Mouse (Mus musculus) midbrain, embryonic 13.5 days (tissue): ENCODE data around the gene Aftph. TPM values are rescaled to one million over a fixed set of nuclear protein-coding genes. Genes with fewer than 3 reads are reported as not detected.

Experiments
- ATAC-seq: fragments of 200-750 bp; cut with Nextera tagmentation; 2 replicates; pipeline ENCODE4 v1.8.0; 2017; ENCODE audit warnings: mild to moderate bottlenecking, moderate TSS enrichment, moderate library complexity
- H3K27ac ChIP-seq: fragments of 300-500 bp; sonication (generic); 2 replicates; pipeline ENCODE4 v1.5.1; 2015; ENCODE audit warnings: inconsistent platforms, mild to moderate bottlenecking, moderate library complexity
- H3K27me3 ChIP-seq: fragments of 300-500 bp; sonication (generic); 2 replicates; pipeline ENCODE4 v1.6.1; 2015; ENCODE audit warnings: mild to moderate bottlenecking, inconsistent platforms
- H3K36me3 ChIP-seq: fragments of 300-500 bp; sonication (generic); 2 replicates; pipeline ENCODE4 v1.6.1; 2015; ENCODE audit warnings: mild to moderate bottlenecking, inconsistent platforms
- H3K4me1 ChIP-seq: fragments of 300-500 bp; sonication (generic); replicated peaks from 2 replicates; pipeline ENCODE4 v1.6.1; 2015; ENCODE audit warnings: inconsistent platforms
- H3K4me2 ChIP-seq: fragments of 300-500 bp; sonication (generic); replicated peaks from 2 replicates; pipeline ENCODE4 v1.6.1; 2015; ENCODE audit warnings: moderate library complexity, mild to moderate bottlenecking, inconsistent platforms
- H3K4me3 ChIP-seq: fragments of 300-500 bp; sonication (generic); replicated peaks from 2 replicates; pipeline ENCODE4 v1.5.1; 2015; ENCODE audit warnings: mild to moderate bottlenecking, inconsistent platforms
- H3K9ac ChIP-seq: fragments of 300-500 bp; sonication (generic); replicated peaks from 2 replicates; pipeline ENCODE4 v1.6.1; 2015; ENCODE audit warnings: mild to moderate bottlenecking, inconsistent platforms
- H3K9me3 ChIP-seq: fragments of 300-500 bp; sonication (generic); 2 replicates; pipeline ENCODE4 v1.6.1; 2016; ENCODE audit warnings: mild to moderate bottlenecking, inconsistent platforms
- WGBS: fragments of 180-500 bp; shearing (Covaris S2); methylation state at CpG from one replicate; pipeline ENCODE4 v1.1.7; 2015; 5-methylcytosine and 5-hydroxymethylcytosine counted together
- polyA plus RNA-seq: library from polyadenylated mRNA; unstranded; fragments of >200 nt; fragmentation: Nextera tagmentation; extraction: Ambion mirVana; gene quantifications from 2 replicates; pipeline ENCODE4 v1.2.1, GENCODE M21; 2015

Aftph gene
- polyA plus RNA-seq, 1 experiment from 2014 or later = 38.6 TPM

GRCm38 (mm10) chr11:20712068-20712671 lies 29.2 kb downstream of the Aftph start:
- no peak overlapping the region for H3K9ac ChIP-seq
- H3K27me3 ChIP-seq = no peaks in the 10 kb centered on the region
- no peak overlapping the region for H3K27ac ChIP-seq
- no peak overlapping the region for H3K4me2 ChIP-seq
- H3K4me3 ChIP-seq = no peak overlapping the region
- WGBS = 80% methylated on average over 9 of the region's 9 CpGs
- H3K9me3 ChIP-seq = no peaks in the 10 kb centered on the region
- H3K36me3 ChIP-seq = peaks cover 8% of the 10 kb centered on the region; the same call in 1 of the 2 replicates
- no peak for ATAC-seq
- no peaks in the 10 kb centered on the region for H3K4me1 ChIP-seq

DNA sequence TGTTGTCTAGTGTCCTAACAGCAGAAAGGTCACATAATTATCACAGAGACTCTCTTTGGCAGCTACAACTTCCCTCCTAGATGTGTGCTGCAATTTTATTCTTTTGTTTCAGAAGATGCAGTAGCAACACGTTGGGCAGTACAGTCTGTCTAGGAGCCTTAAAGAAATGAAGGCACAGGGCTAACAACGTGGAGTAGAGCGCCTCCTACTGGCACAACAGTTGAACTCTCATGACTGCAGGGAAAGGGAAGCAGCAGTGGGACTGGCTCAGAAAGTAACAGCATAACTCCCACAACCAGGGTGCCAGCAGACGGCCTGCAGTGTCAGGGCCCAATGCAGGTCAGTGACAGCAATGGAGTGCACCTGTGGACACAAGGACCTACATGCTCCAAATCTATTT lies 50.4 kb downstream of the Aftph start:
- Histone ChIP-seq H3K4me2 (no peak overlapping the region), H3K27ac (no peak overlapping the region), H3K4me3 (no peak overlapping the region), H3K4me1 (no peaks in the 10 kb centered on the region), H3K36me3 (peaks cover 17% of the 10 kb centered on the region), H3K27me3 (no peaks in the 10 kb centered on the region), H3K9me3 (no peaks in the 10 kb centered on the region), H3K9ac (no peak overlapping the region)
- ATAC-seq = peak; percentile 91
- WGBS = 3% methylated on average over 4 of the region's 4 CpGs

- no peak overlapping the region for H3K4me2 ChIP-seq
- H3K9ac ChIP-seq = no peak overlapping the region
- H3K27me3 ChIP-seq = no peaks in the 10 kb centered on the region
- no peaks in the 10 kb centered on the region for H3K9me3 ChIP-seq
- no peak for ATAC-seq
- H3K4me1 ChIP-seq = no peaks in the 10 kb centered on the region
- 93% methylated on average over 5 of the region's 5 CpGs for WGBS
- no peak overlapping the region for H3K4me3 ChIP-seq
- no peak overlapping the region for H3K27ac ChIP-seq
- peaks cover 16% of the 10 kb centered on the region for H3K36me3 ChIP-seq
Measured at GRCm38 (mm10) chr11:20681679-20682078, 59.7 kb downstream of the Aftph start.

DNA sequence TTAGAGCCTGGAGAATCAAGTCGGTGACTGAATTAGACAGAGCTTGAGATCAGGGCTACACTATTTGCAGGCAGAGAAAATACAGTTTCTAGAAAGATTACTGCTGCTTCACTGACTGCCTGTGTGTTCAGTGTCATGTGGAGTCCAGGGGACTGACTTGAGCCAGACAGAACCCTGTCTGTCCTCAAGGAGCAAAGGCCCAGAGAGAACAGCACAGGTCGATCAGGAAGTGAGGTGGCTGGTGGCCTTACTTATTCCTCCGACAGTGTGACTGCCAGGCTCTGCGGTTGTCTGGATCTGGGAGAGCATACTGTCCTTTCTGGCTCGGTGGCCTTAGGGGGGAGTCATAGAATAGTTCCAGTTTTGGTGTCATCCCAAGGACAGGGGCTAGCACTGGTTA lies 60.6 kb downstream of the Aftph start:
- H3K4me1 ChIP-seq = no peaks in the 10 kb centered on the region
- H3K9ac ChIP-seq = no peak overlapping the region
- no peak for ATAC-seq
- H3K27me3 ChIP-seq = no peaks in the 10 kb centered on the region
- H3K36me3 ChIP-seq = peaks cover 7% of the 10 kb centered on the region; the same call in 1 of the 2 replicates
- H3K9me3 ChIP-seq = no peaks in the 10 kb centered on the region
- H3K4me3 ChIP-seq = no peak overlapping the region
- H3K27ac ChIP-seq = no peak overlapping the region
- no peak overlapping the region for H3K4me2 ChIP-seq
- 89% methylated on average over 5 of the region's 5 CpGs for WGBS

- no peaks in the 10 kb centered on the region for H3K9me3 ChIP-seq
- no peak overlapping the region for H3K4me2 ChIP-seq
- H3K27me3 ChIP-seq = no peaks in the 10 kb centered on the region
- H3K36me3 ChIP-seq = peaks cover 4% of the 10 kb centered on the region; the same call in 1 of the 2 replicates
- ATAC-seq = no peak
- H3K9ac ChIP-seq = no peak overlapping the region
- no peak overlapping the region for H3K4me3 ChIP-seq
- no peaks in the 10 kb centered on the region for H3K4me1 ChIP-seq
- WGBS = 86% methylated on average over 2 of the region's 2 CpGs
- H3K27ac ChIP-seq = no peak overlapping the region
Measured at GRCm38 (mm10) chr11:20679396-20679795, 62.0 kb downstream of the Aftph start.

- ATAC-seq = no peak; the same call in 1 of the 2 replicates
- Histone ChIP-seq H3K9me3 (no peaks in the 10 kb centered on the region), H3K4me2 (no peak overlapping the region), H3K27ac (no peak overlapping the region), H3K36me3 (no peaks in the 10 kb centered on the region), H3K4me3 (no peak overlapping the region), H3K4me1 (no peaks in the 10 kb centered on the region), H3K9ac (no peak overlapping the region), H3K27me3 (no peaks in the 10 kb centered on the region)
- 87% methylated on average over 6 of the region's 6 CpGs for WGBS
Measured at GRCm38 (mm10) chr11:20672513-20672912, 68.9 kb downstream of the Aftph start.

GRCm38 (mm10) chr11:20671789-20672392 lies 69.5 kb downstream of the Aftph start:
- WGBS = 60% methylated on average over 6 of the region's 6 CpGs
- H3K27ac ChIP-seq = no peak overlapping the region
- H3K4me3 ChIP-seq = no peak overlapping the region
- H3K36me3 ChIP-seq = no peaks in the 10 kb centered on the region
- no peaks in the 10 kb centered on the region for H3K27me3 ChIP-seq
- H3K9me3 ChIP-seq = no peaks in the 10 kb centered on the region
- H3K4me2 ChIP-seq = no peak overlapping the region
- ATAC-seq = peak; percentile 62
- H3K9ac ChIP-seq = no peak overlapping the region
- H3K4me1 ChIP-seq = no peaks in the 10 kb centered on the region

GRCm38 (mm10) chr11:20664878-20665277 lies 76.5 kb downstream of the Aftph start:
- H3K36me3 ChIP-seq = no peaks in the 10 kb centered on the region
- ATAC-seq = no peak
- H3K9me3 ChIP-seq = no peaks in the 10 kb centered on the region
- H3K27ac ChIP-seq = peak overlapping the region; percentile 68; the same call in 1 of the 2 replicates
- no peak overlapping the region for H3K9ac ChIP-seq
- WGBS = 27% methylated on average over 9 of the region's 9 CpGs
- H3K4me2 ChIP-seq = no peak overlapping the region
- peaks cover 33% of the 10 kb centered on the region for H3K4me1 ChIP-seq
- no peaks in the 10 kb centered on the region for H3K27me3 ChIP-seq
- H3K4me3 ChIP-seq = no peak overlapping the region

- Histone ChIP-seq H3K9me3 (no peaks in the 10 kb centered on the region), H3K9ac (0 out of 2 replicates have a peak overlapping the region, but pooled peaks have one; percentile 36), H3K4me3 (no peak overlapping the region), H3K4me2 (no peak overlapping the region), H3K36me3 (no peaks in the 10 kb centered on the region), H3K4me1 (peaks cover 33% of the 10 kb centered on the region), H3K27me3 (no peaks in the 10 kb centered on the region), H3K27ac (peak overlapping the region; percentile 68)
- peak; percentile 51 for ATAC-seq
- WGBS = 5% methylated on average over 5 of the region's 5 CpGs
Measured at GRCm38 (mm10) chr11:20663580-20664198, 77.7 kb downstream of the Aftph start.

DNA sequence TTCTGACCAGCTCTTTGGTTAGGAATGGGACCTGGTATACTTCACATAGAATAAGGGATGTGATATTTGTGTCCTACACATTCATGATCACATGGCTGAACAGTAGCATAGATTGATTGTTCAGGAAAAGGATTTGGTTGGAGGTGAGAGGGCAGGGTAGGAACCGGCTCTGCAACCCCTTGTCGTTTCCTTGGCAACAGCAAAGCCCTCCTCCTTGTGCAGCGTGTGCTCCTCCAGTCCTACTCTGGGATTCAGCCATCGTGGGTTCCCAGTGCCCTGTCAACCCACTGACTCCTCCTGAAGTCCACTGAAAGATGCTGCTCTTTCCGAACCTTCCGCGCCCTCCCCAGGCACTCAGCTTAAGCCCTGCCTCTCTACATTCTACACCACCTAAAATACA lies 78.6 kb downstream of the Aftph start:
- Histone ChIP-seq H3K9ac (no peak overlapping the region), H3K27ac (no peak overlapping the region; the same call in 1 of the 2 replicates), H3K4me3 (no peak overlapping the region), H3K36me3 (no peaks in the 10 kb centered on the region), H3K27me3 (no peaks in the 10 kb centered on the region), H3K9me3 (no peaks in the 10 kb centered on the region), H3K4me2 (no peak overlapping the region), H3K4me1 (peaks cover 33% of the 10 kb centered on the region)
- no peak for ATAC-seq
- 40% methylated on average over 7 of the region's 7 CpGs for WGBS

GRCm38 (mm10) chr11:20661652-20662051 lies 79.7 kb downstream of the Aftph start:
- no peak overlapping the region for H3K4me3 ChIP-seq
- peaks cover 41% of the 10 kb centered on the region for H3K4me1 ChIP-seq
- WGBS = 35% methylated on average over 4 of the region's 4 CpGs
- no peak overlapping the region for H3K4me2 ChIP-seq
- no peaks in the 10 kb centered on the region for H3K9me3 ChIP-seq
- no peaks in the 10 kb centered on the region for H3K27me3 ChIP-seq
- no peak for ATAC-seq
- H3K27ac ChIP-seq = no peak overlapping the region
- no peak overlapping the region for H3K9ac ChIP-seq
- no peaks in the 10 kb centered on the region for H3K36me3 ChIP-seq
